Mouse (Mus musculus): ENCODE data around the gene Gemin8. TPM values are rescaled to one million over a fixed set of nuclear protein-coding genes. Genes with fewer than 3 reads are reported as not detected.
A peak's percentile ranks its signal among the peaks of the same experiment; 100 is the strongest.

Gene Gemin8
- total RNA-seq (2021) = 1 to 10 TPM; 2.4 to 2.9 TPM

GRCm38 (mm10) chrX:166169892-166170799 lies at the start of gene Gemin8:
Gene Gemin8, plus strand, starts transcription at chrX:166170454.
- peak; percentile 88 for DNase-seq (ENCODE audit: low spot score)
- intact Hi-C loops (cut with DNase I) = loop anchor here (2.0 to 10.0 kb wide), 2 partner anchors 181 to 1065 kb away; no protein-coding TSS in a partner anchor

- DNase-seq (ENCODE audit: low spot score) = no peak
- intact Hi-C loops (cut with DNase I) = no loop called here
Observed at GRCm38 (mm10) chrX:166147158-166147846, 23.0 kb upstream of the Gemin8 start.

- no peak for DNase-seq (ENCODE audit: low spot score)
- intact Hi-C loops (cut with DNase I) = loop anchor here (5.0 to 10.0 kb wide), 2 partner anchors 1072 to 1620 kb away; no protein-coding TSS in a partner anchor
Observed at GRCm38 (mm10) chrX:166162773-166163172, 7.5 kb upstream of the Gemin8 start.

- DNase-seq (ENCODE audit: low spot score) = no peak
- intact Hi-C loops (cut with DNase I) = loop anchor here (1.0 to 10.0 kb wide), 2 partner anchors 485 to 1067 kb away; no protein-coding TSS in a partner anchor
Observed at GRCm38 (mm10) chrX:166167307-166167706, 2.9 kb upstream of the Gemin8 start.

GRCm38 (mm10) chrX:166167923-166168322 lies 2.3 kb upstream of the Gemin8 start:
- no peak for DNase-seq (ENCODE audit: low spot score)
- intact Hi-C loops (cut with DNase I) = loop anchor here (1.0 to 10.0 kb wide), 3 partner anchors 183 to 1067 kb away; no protein-coding TSS in a partner anchor

GRCm38 (mm10) chrX:166170800-166171738 lies 815 bp downstream of the Gemin8 start:
- intact Hi-C loops (cut with DNase I) = no loop called here
- DNase-seq (ENCODE audit: low spot score) = no peak

- DNase-seq (ENCODE audit: low spot score) = no peak
- intact Hi-C loops (cut with DNase I) = no loop called here
Observed at GRCm38 (mm10) chrX:166172041-166172440, 1.8 kb downstream of the Gemin8 start.

GRCm38 (mm10) chrX:166172661-166173060 lies 2.4 kb downstream of the Gemin8 start:
- intact Hi-C loops (cut with DNase I) = no loop called here
- DNase-seq (ENCODE audit: low spot score) = no peak

GRCm38 (mm10) chrX:166173796-166174195 lies 3.5 kb downstream of the Gemin8 start:
- intact Hi-C loops (cut with DNase I) = no loop called here
- DNase-seq (ENCODE audit: low spot score) = no peak

- no peak for DNase-seq (ENCODE audit: low spot score)
- intact Hi-C loops (cut with DNase I) = no loop called here
Observed at GRCm38 (mm10) chrX:166177929-166178328, 7.7 kb downstream of the Gemin8 start.

GRCm38 (mm10) chrX:166183094-166183493 lies 12.8 kb downstream of the Gemin8 start:
- intact Hi-C loops (cut with DNase I) = no loop called here

GRCm38 (mm10) chrX:166185327-166185913 lies 15.2 kb downstream of the Gemin8 start:
- intact Hi-C loops (cut with DNase I) = no loop called here
- no peak for DNase-seq (ENCODE audit: low spot score)

More at GRCm38 (mm10) chrX:166183094-166183493, 12.8 kb downstream of the Gemin8 start:
- no peak for DNase-seq (ENCODE audit: low spot score)

GRCm38 (mm10) chrX:166187803-166188202 lies 17.5 kb downstream of the Gemin8 start:
- DNase-seq (ENCODE audit: low spot score) = no peak
- intact Hi-C loops (cut with DNase I) = no loop called here

GRCm38 (mm10) chrX:166196327-166196726 lies 26.1 kb downstream of the Gemin8 start:
- intact Hi-C loops (cut with DNase I) = loop anchor here (10.0 kb wide), 1 partner anchor 58 kb away; no protein-coding TSS in a partner anchor
- no peak for DNase-seq (ENCODE audit: low spot score)

GRCm38 (mm10) chrX:166198266-166198665 lies 28.0 kb downstream of the Gemin8 start:
- no peak for DNase-seq (ENCODE audit: low spot score)
- intact Hi-C loops (cut with DNase I) = loop anchor here (10.0 kb wide), 1 partner anchor 57 kb away; no protein-coding TSS in a partner anchor

GRCm38 (mm10) chrX:166199812-166200211 lies 29.6 kb downstream of the Gemin8 start:
- DNase-seq (ENCODE audit: low spot score) = no peak
- intact Hi-C loops (cut with DNase I) = loop anchor here (10.0 kb wide), 1 partner anchor 55 kb away; no protein-coding TSS in a partner anchor

GRCm38 (mm10) chrX:166214576-166214975 lies 44.3 kb downstream of the Gemin8 start:
- intact Hi-C loops (cut with DNase I) = no loop called here
- no peak for DNase-seq (ENCODE audit: low spot score)

GRCm38 (mm10) chrX:166216248-166216647 lies 46.0 kb downstream of the Gemin8 start:
- no peak for DNase-seq (ENCODE audit: low spot score)
- intact Hi-C loops (cut with DNase I) = no loop called here

GRCm38 (mm10) chrX:166216720-166217119 lies 46.5 kb downstream of the Gemin8 start:
- no peak for DNase-seq (ENCODE audit: low spot score)
- intact Hi-C loops (cut with DNase I) = no loop called here

All from heart, postnatal 25 days (tissue).